Mouse (Mus musculus): ENCODE measurements around the gene Gys1.
"Not testable (repeated sequence)": the region's sequence is repeated elsewhere in the genome, so short reads cannot be mapped to it uniquely, and the experiment has no call there.

- TF ChIP-seq CTCF (IDR thresholded peaks at IDR 0.05; ENCODE audit: borderline replicate concordance, insufficient read depth, low read depth, low read length); POLR2A (IDR thresholded peaks at IDR 0.05; ENCODE audit: borderline replicate concordance, insufficient read depth, low read length): not testable (repeated sequence)
Observed at GRCm38 (mm10) chr7:45480310-45480709, 45.7 kb downstream of the Gys1 start.
